Mouse (Mus musculus) regulatory T cell (primary cell): ENCODE measurements around the gene Tmem217.
"Not testable (repeated sequence)": the region's sequence is repeated elsewhere in the genome, so short reads cannot be mapped to it uniquely, and the experiment has no call there.

Experiments used
- in situ Hi-C: fragments of 300-600 bp; cut with MboI, MseI; formaldehyde crosslinking; loops from one replicate; pipeline ENCODE4 v1.15.1; 2025; ENCODE audit warnings: high pct_unique_total_duplicates

Gene Tmem217

GRCm38 (mm10) chr17:29508927-29509608, 43.1 kb downstream of the Tmem217 start:
- in situ Hi-C loops, result no loop called here

DNA sequence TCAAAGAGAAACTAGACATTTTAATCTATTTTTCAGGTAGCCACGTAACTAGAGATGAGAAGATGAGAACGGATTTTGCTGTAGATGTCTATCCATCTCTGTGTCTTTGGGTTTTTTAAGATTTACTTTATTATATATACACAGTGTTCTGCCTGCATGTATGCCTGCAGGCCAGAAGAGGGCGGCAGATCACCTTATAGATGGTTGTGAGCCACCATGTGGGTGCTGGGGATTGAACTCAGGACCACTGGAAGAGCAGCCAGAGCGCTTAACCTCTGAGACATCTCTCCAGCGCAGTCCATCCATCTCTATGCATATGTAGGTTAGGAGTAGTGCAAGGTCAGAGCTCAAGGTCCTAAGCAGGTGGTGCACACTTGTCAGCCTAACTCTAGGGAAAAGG, 48.5 kb downstream of the Tmem217 start:
- in situ Hi-C loops, result no loop called here

DNA sequence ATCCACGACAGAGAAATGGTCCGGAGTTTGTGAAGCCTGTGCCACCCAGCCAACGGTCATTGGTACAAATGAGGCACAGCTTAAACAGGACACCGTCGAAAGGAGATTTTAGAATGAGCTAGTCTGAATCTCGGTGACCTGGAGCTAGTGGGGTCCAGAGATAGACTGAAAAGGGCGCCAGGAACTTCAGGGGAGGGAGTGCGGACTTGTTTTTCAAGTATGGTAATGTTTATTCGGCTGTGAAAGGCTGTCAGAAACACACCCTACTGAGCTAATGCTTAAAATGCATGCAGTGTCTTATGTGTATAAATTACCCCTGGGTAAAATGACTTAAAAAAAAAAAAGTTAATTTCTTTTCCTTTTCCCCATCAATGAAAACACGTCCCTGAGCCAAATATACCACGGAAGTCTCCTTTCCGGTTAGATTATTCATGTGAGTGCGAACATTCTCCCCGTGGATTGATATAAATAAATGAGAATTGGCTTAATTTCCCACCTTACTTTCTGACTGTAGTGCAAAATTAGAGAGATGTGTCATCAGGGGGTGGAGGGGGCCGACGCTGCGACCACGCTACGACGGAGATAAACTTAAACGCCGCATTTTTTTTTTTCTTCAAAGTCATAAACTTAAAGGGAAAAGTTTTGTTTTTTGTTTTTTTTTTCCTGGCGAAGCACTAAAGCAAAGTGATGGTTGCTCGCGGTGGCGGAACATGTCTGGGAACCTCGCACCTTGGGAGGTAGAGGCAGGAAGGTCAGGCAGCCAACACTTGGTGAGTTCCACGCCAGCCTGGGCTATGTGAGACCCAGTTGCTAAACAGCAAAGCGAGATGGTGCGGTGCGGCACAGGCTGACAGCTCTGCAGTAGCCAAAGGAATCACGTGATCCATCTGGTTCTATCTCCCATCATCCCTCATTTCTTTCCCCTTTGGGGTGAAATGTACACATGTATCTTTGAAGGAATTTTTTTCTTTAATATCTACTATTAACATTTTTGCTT, 49.2 kb downstream of the Tmem217 start:
- in situ Hi-C loops, result no loop called here

DNA sequence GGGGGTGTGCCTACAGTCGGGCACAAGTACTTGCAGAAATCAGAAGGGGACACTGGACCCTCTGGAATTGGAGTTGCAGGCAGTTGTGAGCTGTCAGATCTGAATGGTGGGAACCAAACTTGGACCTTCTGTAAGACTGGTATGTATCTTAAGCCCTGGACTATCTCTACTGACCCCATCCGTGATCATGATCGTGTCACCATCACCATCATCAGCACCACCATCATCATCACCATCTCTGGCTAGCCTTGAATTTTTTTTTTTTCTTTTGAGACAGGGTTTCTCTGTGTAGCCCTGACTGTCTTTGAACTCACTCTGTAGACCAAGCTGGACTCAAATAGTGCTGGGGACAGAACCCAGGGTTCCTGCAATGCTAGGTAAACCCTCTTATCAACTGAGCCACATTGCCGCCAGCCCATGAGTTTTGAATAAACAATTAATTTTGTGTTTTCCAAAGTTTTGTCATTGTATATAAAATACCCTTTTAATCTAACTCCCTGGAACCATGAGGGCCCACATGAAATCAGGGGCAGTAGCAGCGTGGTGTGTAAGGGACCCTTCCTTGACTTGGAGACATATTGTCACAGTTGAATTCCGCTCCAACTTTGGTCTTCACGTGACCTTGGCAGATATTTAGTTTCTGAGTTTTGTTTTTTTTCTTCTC, 50.0 kb downstream of the Tmem217 start:
- in situ Hi-C loops, result no loop called here

- in situ Hi-C loops, result no loop called here
Observed at GRCm38 (mm10) chr17:29500802-29501469, 51.2 kb downstream of the Tmem217 start.

DNA sequence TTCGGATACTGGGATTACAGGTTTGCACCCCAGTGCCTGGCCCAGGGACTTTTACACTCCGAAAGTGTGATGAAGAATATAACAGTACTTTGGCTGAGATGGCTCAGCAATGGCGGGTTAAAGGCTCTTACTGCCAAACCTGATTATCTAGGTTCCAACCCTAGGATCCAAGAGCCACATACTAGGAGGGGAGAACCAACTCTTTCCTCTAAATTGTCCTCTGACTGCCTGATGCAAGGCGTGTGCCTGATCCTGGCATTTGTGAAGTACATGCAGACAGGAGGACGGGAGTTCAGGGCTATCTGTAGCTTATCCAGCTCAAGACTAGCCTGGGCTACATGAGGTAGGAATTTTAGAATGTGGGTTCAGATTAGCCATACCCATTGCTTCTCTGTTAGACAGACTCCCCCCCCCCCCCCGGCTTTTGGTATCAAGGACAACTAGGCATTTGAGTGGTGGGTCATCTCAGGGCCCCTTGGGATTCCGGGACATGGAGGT, 51.9 kb downstream of the Tmem217 start:
- in situ Hi-C loops, result no loop called here

- in situ Hi-C loops, result no loop called here
Observed at GRCm38 (mm10) chr17:29499511-29499910, 52.7 kb downstream of the Tmem217 start.

DNA sequence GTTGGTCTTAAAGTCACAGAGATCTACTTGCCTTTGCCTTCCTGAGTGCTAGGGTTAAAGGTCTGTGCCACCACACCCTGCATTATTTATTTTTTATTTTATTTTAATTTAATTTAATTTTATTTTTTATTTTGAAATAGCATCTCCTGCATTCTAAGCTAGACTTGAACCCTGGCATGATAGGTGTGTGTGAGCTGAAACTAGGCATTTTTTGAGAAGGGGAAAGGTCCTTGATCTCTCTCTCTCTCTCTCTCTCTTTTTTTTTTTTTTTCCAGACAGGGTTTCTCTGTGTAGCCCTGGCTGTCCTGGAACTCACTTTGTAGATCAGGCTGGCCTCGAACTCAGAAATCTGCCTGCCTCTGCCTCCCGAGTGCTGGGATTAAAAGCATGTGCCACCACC, 53.2 kb downstream of the Tmem217 start:
- in situ Hi-C loops, result not testable (repeated sequence)

DNA sequence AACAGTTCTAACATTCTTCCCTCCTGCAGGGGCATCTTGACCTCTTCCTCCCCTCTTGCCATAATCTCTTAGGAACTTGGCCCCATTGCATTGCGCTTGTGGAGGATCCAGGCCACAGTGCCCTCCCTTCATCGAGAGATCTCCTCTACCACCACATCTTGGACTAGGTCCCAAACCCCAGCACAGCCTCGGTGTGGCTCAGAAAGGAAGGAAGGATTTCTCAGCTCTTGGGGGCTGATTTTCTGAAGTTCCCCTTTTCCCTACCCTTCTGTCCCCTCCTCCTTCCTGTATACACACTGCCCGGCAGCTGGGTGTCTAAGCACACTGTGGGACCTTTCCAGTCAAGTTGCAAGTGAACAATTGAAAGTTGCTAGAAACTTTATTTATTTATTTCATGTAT, 54.2 kb downstream of the Tmem217 start:
- in situ Hi-C loops, result no loop called here

DNA sequence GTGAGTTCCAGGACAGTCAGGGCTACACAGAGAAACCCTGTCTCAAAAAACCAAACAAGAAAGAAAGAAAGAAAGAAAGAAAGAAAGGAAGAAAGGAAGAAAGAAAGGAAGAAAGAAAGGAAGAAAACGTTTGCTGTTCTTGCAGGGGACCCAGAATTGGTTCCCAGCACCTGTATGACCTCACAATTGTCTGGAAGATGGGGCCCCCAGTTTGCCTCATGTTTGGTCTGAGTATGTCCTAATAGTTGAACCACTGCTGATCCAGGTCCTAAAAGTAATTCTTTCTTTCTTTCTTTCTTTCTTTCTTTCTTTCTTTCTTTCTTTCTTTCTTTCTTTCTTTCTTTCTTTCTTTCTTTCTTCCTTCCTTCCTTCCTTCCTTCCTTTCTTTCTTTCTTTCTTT, 54.7 kb downstream of the Tmem217 start:
- in situ Hi-C loops, result not testable (repeated sequence)

DNA sequence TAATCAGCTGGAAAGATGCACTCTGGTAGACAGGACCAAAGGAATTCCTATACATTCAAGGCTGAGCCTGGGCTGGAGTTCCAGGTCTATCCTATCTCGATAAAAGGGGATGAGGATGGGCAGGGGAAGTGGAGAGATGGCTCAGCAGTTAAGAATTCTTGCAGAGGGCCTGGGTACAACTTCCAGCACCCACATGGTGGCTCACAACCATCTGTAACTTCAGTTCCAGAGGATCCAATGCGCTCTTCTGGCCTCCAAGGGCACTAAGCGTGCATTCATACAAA, 55.2 kb downstream of the Tmem217 start:
- in situ Hi-C loops, result no loop called here

- in situ Hi-C loops, result no loop called here
Observed at GRCm38 (mm10) chr17:29496211-29497070, 55.7 kb downstream of the Tmem217 start.

DNA sequence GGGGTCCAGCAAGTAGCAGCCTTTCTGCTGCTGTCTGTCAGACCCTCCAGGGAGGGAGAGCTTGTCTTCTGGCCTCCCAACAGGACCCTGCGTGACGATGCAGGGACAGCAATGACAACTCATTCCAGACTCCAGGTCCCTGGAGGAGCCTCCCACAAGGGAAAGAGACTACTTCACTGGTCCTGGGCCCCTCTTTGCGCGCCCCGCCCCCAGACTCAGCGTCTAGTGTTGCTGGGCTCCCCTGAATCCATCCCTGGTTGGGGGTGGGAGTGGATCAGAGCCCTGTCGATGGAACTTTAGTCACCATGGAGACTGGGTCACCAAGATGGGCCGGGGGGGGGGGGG, 57.5 kb downstream of the Tmem217 start:
- in situ Hi-C loops, result no loop called here

DNA sequence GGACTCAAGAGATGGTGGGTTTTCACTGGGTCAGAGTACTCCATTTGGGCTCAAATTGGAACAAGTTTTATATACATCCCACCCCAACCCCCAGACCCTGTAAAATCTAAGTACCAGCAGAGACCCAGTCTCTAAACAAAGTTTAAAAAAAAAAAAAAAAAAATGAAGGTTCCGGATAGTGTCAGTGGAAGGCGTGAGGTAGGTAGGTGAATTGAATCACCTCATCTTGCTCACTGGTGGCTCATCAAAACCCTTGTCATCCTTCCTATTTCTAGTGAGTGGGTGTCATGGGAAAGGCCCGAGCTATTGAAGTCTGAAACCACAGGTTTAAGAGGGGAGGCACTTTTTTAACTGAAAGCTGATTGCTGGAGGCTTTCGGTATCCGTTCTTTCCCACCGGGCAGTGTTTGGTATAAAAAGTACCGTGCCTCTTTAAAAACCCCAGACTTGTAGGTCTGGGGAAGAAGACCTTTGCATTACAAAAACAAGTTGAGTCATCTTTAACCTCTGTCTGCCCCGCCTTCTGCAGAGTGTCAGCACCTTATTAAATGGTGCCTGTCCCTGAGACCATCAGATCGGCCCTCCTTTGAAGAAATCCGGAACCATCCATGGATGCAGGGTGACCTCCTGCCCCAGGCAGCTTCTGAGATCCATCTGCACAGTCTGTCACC, 58.0 kb downstream of the Tmem217 start:
- in situ Hi-C loops, result no loop called here

- in situ Hi-C loops, result no loop called here
Observed at GRCm38 (mm10) chr17:29493461-29493980, 58.7 kb downstream of the Tmem217 start.

- in situ Hi-C loops, result no loop called here
Observed at GRCm38 (mm10) chr17:29492269-29493191, 59.7 kb downstream of the Tmem217 start.

GRCm38 (mm10) chr17:29491591-29492268, 60.5 kb downstream of the Tmem217 start:
- in situ Hi-C loops, result no loop called here
